Mouse (Mus musculus) kidney, embryonic 15.5 days (tissue): Measurements from ENCODE around the gene Rtl10. TPM values are rescaled to one million over a fixed set of nuclear protein-coding genes. Genes with fewer than 3 reads are reported as not detected.
A peak's percentile ranks its signal among the peaks of the same experiment; 100 is the strongest.

Source experiments
- ATAC-seq: fragments of 200-750 bp; cut with Nextera tagmentation; replicated peaks from 2 replicates; pipeline ENCODE4 v1.8.0; 2017; ENCODE audit warnings: moderate TSS enrichment; ENCODE audit not compliant: low FRiP score
- H3K27ac ChIP-seq: fragments of 300-500 bp; sonication (generic); 2 replicates; pipeline ENCODE4 v1.5.1; 2015; ENCODE audit warnings: mild to moderate bottlenecking, inconsistent platforms
- H3K27me3 ChIP-seq: fragments of 300-500 bp; sonication (generic); 2 replicates; pipeline ENCODE4 v1.6.1; 2015; ENCODE audit warnings: inconsistent platforms
- H3K36me3 ChIP-seq: fragments of 300-500 bp; sonication (generic); 2 replicates; pipeline ENCODE4 v1.6.1; 2015; ENCODE audit warnings: inconsistent platforms
- H3K4me1 ChIP-seq: fragments of 300-500 bp; sonication (generic); 2 replicates; pipeline ENCODE4 v1.6.1; 2015; ENCODE audit warnings: inconsistent platforms
- H3K4me2 ChIP-seq: fragments of 300-500 bp; sonication (generic); 2 replicates; pipeline ENCODE4 v1.6.1; 2015; ENCODE audit warnings: moderate library complexity, mild to moderate bottlenecking, inconsistent platforms
- H3K4me3 ChIP-seq: fragments of 300-500 bp; sonication (generic); replicated peaks from 2 replicates; pipeline ENCODE4 v1.5.1; 2015; ENCODE audit warnings: mild to moderate bottlenecking, inconsistent platforms
- H3K9ac ChIP-seq: fragments of 300-500 bp; sonication (generic); 2 replicates; pipeline ENCODE4 v1.6.1; 2015; ENCODE audit warnings: mild to moderate bottlenecking, inconsistent platforms
- H3K9me3 ChIP-seq: fragments of 300-500 bp; sonication (generic); replicated peaks from 2 replicates; pipeline ENCODE4 v1.6.1; 2016; ENCODE audit warnings: inconsistent platforms
- WGBS: fragments of 180-500 bp; shearing (Covaris S2); methylation state at CpG from one replicate; pipeline ENCODE4 v1.1.7; 2015; ENCODE audit warnings: mixed read lengths; 5-methylcytosine and 5-hydroxymethylcytosine counted together
- polyA plus RNA-seq: library from polyadenylated mRNA; unstranded; fragments of >200 nt; fragmentation: Nextera tagmentation; extraction: Ambion mirVana; gene quantifications from 2 replicates; pipeline ENCODE4 v1.2.1, GENCODE M21; 2015

Gene Rtl10
- polyA plus RNA-seq, 1 experiment from 2014 or later, result 3.1 TPM

GRCm38 (mm10) chr16:18464271-18464670 lies 34.4 kb upstream of the Rtl10 start:
- Histone ChIP-seq H3K9ac (no peak overlapping the region), H3K4me3 (no peak overlapping the region), H3K4me2 (no peak overlapping the region), H3K9me3 (no peaks in the 10 kb centered on the region), H3K4me1 (peaks cover 19% of the 10 kb centered on the region), H3K27me3 (peaks cover 5% of the 10 kb centered on the region; the same call in 1 of the 2 replicates), H3K36me3 (peaks cover 7% of the 10 kb centered on the region), H3K27ac (no peak overlapping the region)
- 69% methylated on average over 3 of the region's 3 CpGs for WGBS
- ATAC-seq, result no peak

GRCm38 (mm10) chr16:18470829-18471228 lies 27.9 kb upstream of the Rtl10 start:
- Histone ChIP-seq H3K4me2 (no peak overlapping the region), H3K9ac (no peak overlapping the region), H3K9me3 (no peaks in the 10 kb centered on the region), H3K4me3 (no peak overlapping the region), H3K27me3 (no peaks in the 10 kb centered on the region), H3K36me3 (peaks cover 29% of the 10 kb centered on the region), H3K4me1 (peaks cover 14% of the 10 kb centered on the region; the same call in 1 of the 2 replicates), H3K27ac (peak overlapping the region; percentile 1; the same call in 1 of the 2 replicates)
- ATAC-seq, result no peak
- 38% methylated on average over 1 of the region's 1 CpGs for WGBS

GRCm38 (mm10) chr16:18471381-18471955 lies 27.2 kb upstream of the Rtl10 start:
- Histone ChIP-seq H3K27me3 (no peaks in the 10 kb centered on the region), H3K9me3 (no peaks in the 10 kb centered on the region), H3K4me1 (peaks cover 14% of the 10 kb centered on the region; the same call in 1 of the 2 replicates), H3K4me2 (no peak overlapping the region), H3K36me3 (peaks cover 36% of the 10 kb centered on the region), H3K9ac (no peak overlapping the region), H3K4me3 (no peak overlapping the region), H3K27ac (peak overlapping the region; percentile 1; the same call in 1 of the 2 replicates)
- WGBS, result 71% methylated on average over 11 of the region's 11 CpGs
- ATAC-seq, result no peak

- H3K27me3 ChIP-seq, result no peaks in the 10 kb centered on the region
- WGBS, result 85% methylated on average over 6 of the region's 6 CpGs
- no peak overlapping the region for H3K4me3 ChIP-seq
- H3K4me1 ChIP-seq, result peaks cover 14% of the 10 kb centered on the region; the same call in 1 of the 2 replicates
- H3K27ac ChIP-seq, result no peak overlapping the region
- H3K36me3 ChIP-seq, result peaks cover 37% of the 10 kb centered on the region
- H3K9ac ChIP-seq, result no peak overlapping the region
- no peak overlapping the region for H3K4me2 ChIP-seq
- no peaks in the 10 kb centered on the region for H3K9me3 ChIP-seq
- no peak for ATAC-seq
Measured at GRCm38 (mm10) chr16:18471976-18472375, 26.7 kb upstream of the Rtl10 start.

GRCm38 (mm10) chr16:18472416-18472815 lies 26.3 kb upstream of the Rtl10 start:
- WGBS, result 86% methylated on average over 4 of the region's 4 CpGs
- peaks cover 37% of the 10 kb centered on the region for H3K36me3 ChIP-seq
- H3K4me2 ChIP-seq, result no peak overlapping the region
- no peaks in the 10 kb centered on the region for H3K9me3 ChIP-seq
- no peak overlapping the region for H3K4me3 ChIP-seq
- ATAC-seq, result no peak
- H3K27me3 ChIP-seq, result no peaks in the 10 kb centered on the region
- peaks cover 14% of the 10 kb centered on the region; the same call in 1 of the 2 replicates for H3K4me1 ChIP-seq
- H3K9ac ChIP-seq, result no peak overlapping the region
- H3K27ac ChIP-seq, result no peak overlapping the region

- no peak overlapping the region for H3K9ac ChIP-seq
- H3K27me3 ChIP-seq, result no peaks in the 10 kb centered on the region
- H3K36me3 ChIP-seq, result peaks cover 42% of the 10 kb centered on the region
- H3K4me1 ChIP-seq, result peaks cover 14% of the 10 kb centered on the region; the same call in 1 of the 2 replicates
- 91% methylated on average over 8 of the region's 8 CpGs for WGBS
- no peak for ATAC-seq
- H3K4me3 ChIP-seq, result no peak overlapping the region
- H3K27ac ChIP-seq, result no peak overlapping the region
- H3K4me2 ChIP-seq, result no peak overlapping the region
- H3K9me3 ChIP-seq, result no peaks in the 10 kb centered on the region
Measured at GRCm38 (mm10) chr16:18472976-18473375, 25.7 kb upstream of the Rtl10 start.

- Histone ChIP-seq H3K9me3 (no peaks in the 10 kb centered on the region), H3K4me3 (no peak overlapping the region), H3K36me3 (peaks cover 37% of the 10 kb centered on the region), H3K27ac (no peak overlapping the region), H3K4me1 (peaks cover 19% of the 10 kb centered on the region; the same call in 1 of the 2 replicates), H3K27me3 (no peaks in the 10 kb centered on the region), H3K9ac (no peak overlapping the region), H3K4me2 (no peak overlapping the region)
- WGBS, result 75% methylated on average over 2 of the region's 2 CpGs
- no peak for ATAC-seq
Measured at GRCm38 (mm10) chr16:18474021-18474420, 24.7 kb upstream of the Rtl10 start.

GRCm38 (mm10) chr16:18477996-18478395 lies 20.7 kb upstream of the Rtl10 start:
- H3K4me1 ChIP-seq, result peaks cover 25% of the 10 kb centered on the region
- WGBS, result 60% methylated on average over 6 of the region's 6 CpGs
- no peak overlapping the region for H3K9ac ChIP-seq
- 0 out of 2 replicates have a peak, but pooled peaks cover 3% of the 10 kb centered on the region for H3K27me3 ChIP-seq
- no peak for ATAC-seq
- peaks cover 22% of the 10 kb centered on the region; the same call in 1 of the 2 replicates for H3K36me3 ChIP-seq
- H3K4me2 ChIP-seq, result no peak overlapping the region
- H3K27ac ChIP-seq, result no peak overlapping the region
- H3K4me3 ChIP-seq, result no peak overlapping the region
- H3K9me3 ChIP-seq, result no peaks in the 10 kb centered on the region

GRCm38 (mm10) chr16:18479667-18480066 lies 19.0 kb upstream of the Rtl10 start:
- H3K9ac ChIP-seq, result no peak overlapping the region
- peaks cover 21% of the 10 kb centered on the region; the same call in 1 of the 2 replicates for H3K36me3 ChIP-seq
- no peak overlapping the region for H3K27ac ChIP-seq
- H3K27me3 ChIP-seq, result 0 out of 2 replicates have a peak, but pooled peaks cover 3% of the 10 kb centered on the region
- 34% methylated on average over 7 of the region's 7 CpGs for WGBS
- H3K4me1 ChIP-seq, result peaks cover 19% of the 10 kb centered on the region
- H3K4me3 ChIP-seq, result no peak overlapping the region
- no peaks in the 10 kb centered on the region for H3K9me3 ChIP-seq
- peak; percentile 69 for ATAC-seq
- no peak overlapping the region for H3K4me2 ChIP-seq

GRCm38 (mm10) chr16:18480933-18481485 lies 17.7 kb upstream of the Rtl10 start:
- Histone ChIP-seq H3K4me2 (no peak overlapping the region), H3K9ac (no peak overlapping the region), H3K9me3 (no peaks in the 10 kb centered on the region), H3K4me1 (peaks cover 19% of the 10 kb centered on the region), H3K4me3 (no peak overlapping the region), H3K27me3 (0 out of 2 replicates have a peak, but pooled peaks cover 3% of the 10 kb centered on the region), H3K36me3 (peaks cover 11% of the 10 kb centered on the region; the same call in 1 of the 2 replicates), H3K27ac (no peak overlapping the region)
- WGBS, result 71% methylated on average over 4 of the region's 4 CpGs
- ATAC-seq, result no peak

GRCm38 (mm10) chr16:18482431-18482830 lies 16.3 kb upstream of the Rtl10 start:
- Histone ChIP-seq H3K9ac (no peak overlapping the region), H3K9me3 (no peaks in the 10 kb centered on the region), H3K4me3 (no peak overlapping the region), H3K27me3 (0 out of 2 replicates have a peak, but pooled peaks cover 3% of the 10 kb centered on the region), H3K4me1 (peaks cover 19% of the 10 kb centered on the region), H3K36me3 (0 out of 2 replicates have a peak, but pooled peaks cover 4% of the 10 kb centered on the region), H3K4me2 (no peak overlapping the region), H3K27ac (no peak overlapping the region)
- no peak for ATAC-seq
- 92% methylated on average over 3 of the region's 3 CpGs for WGBS

GRCm38 (mm10) chr16:18483839-18484238 lies 14.9 kb upstream of the Rtl10 start:
- Histone ChIP-seq H3K4me2 (no peak overlapping the region), H3K27ac (no peak overlapping the region), H3K9ac (no peak overlapping the region), H3K27me3 (0 out of 2 replicates have a peak, but pooled peaks cover 3% of the 10 kb centered on the region), H3K4me1 (peaks cover 16% of the 10 kb centered on the region), H3K4me3 (no peak overlapping the region), H3K9me3 (no peaks in the 10 kb centered on the region), H3K36me3 (no peaks in the 10 kb centered on the region)
- WGBS, result 57% methylated on average over 5 of the region's 5 CpGs
- no peak for ATAC-seq
